Comparison of ENCODE assay signal across 24 mouse cellular contexts in the genomic region with DNA sequence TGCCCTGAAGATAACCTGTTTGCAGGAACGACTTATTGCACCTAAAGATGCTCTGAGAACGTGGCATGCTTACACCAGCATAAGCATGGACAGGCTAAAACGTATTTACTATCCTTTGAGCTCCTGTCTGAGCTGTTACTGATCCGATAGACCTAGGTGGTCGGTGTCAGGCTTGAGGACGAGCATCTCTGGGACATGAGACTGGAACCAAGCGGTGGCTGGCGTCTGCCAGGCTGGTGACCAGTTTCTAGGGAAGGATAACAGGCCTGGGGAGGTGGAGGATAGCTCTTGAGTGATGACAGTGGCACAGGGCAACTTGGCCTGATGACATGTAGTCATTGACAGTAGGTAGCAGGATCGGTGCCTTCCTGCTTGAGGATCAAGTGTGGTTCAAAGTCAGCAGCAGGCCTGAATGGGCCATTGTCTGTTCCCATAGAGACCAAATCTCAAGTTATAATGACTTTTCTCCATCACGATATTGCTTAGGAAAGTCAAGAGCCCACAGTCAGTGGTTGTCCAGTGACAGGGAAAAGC. TPM values are rescaled to one million over a fixed set of nuclear protein-coding genes. Genes with fewer than 3 reads are reported as not detected.
DNase-seq lines count a peak whose midpoint lies in the region; ATAC-seq and TF ChIP-seq lines count a peak whose summit lies in the region.
"Not testable (repeated sequence)": the region's sequence is repeated elsewhere in the genome, so short reads cannot be mapped to it uniquely, and the experiment has no call there.
"Had no signal": no experiment of that assay in that cellular context is flagged by ENCODE, and none has a peak within 500 bp of the region (broad histone marks: within the 10 kb centered on the region; RNA-seq: fewer than 3 reads in every experiment).

No protein-coding gene starts in this region.

- not testable (repeated sequence) for TF ChIP-seq POLR2A in ES-Bruce4 (IDR thresholded peaks at IDR 0.05; ENCODE audit: insufficient read depth, low read length); myocyte (IDR thresholded peaks at IDR 0.05; ENCODE audit: insufficient read length, low read depth)
- TF ChIP-seq POLR2A in MEL (IDR thresholded peaks at IDR 0.05; ENCODE audit: control insufficient read depth in 1 of 2, insufficient read depth in 1 of 2, low read depth in 1 of 2, low read length in 2 of 2, poor library complexity in 1 of 2): peak in 1 of 2 experiments; percentile 58; a peak in 1 of 4 replicates

- TF ChIP-seq EP300 in ES-Bruce4 (IDR thresholded peaks at IDR 0.05; ENCODE audit: insufficient read depth, low read depth, low read length); MEL (IDR thresholded peaks at IDR 0.05; ENCODE audit: low read depth in 1 of 2, low read length in 2 of 2): not testable (repeated sequence)

- H3K36me3 ChIP-seq in C2C12 (ENCODE audit: control insufficient read depth, insufficient read depth): peaks cover 44% of the 10 kb centered on the region
- peaks cover 16% of the 10 kb centered on the region for H3K36me3 ChIP-seq in ES-Bruce4 (ENCODE audit: control insufficient read depth, insufficient read depth, low read length, poor library complexity, severe bottlenecking)
- peaks cover 6 to 17% of the 10 kb centered on the region in 2 experiments for H3K36me3 ChIP-seq in MEL (ENCODE audit: control insufficient read depth in 1 of 2, insufficient read depth in 2 of 2, low read length in 2 of 2)
- H3K36me3 ChIP-seq in embryonic facial prominence, embryonic 10.5 days (replicated peaks): peaks cover 62% of the 10 kb centered on the region
- H3K36me3 ChIP-seq in heart, embryonic 13.5 days: peaks cover 62% of the 10 kb centered on the region
- H3K36me3 ChIP-seq in limb, embryonic 12.5 days: peaks cover 61% of the 10 kb centered on the region
- peaks cover 60% of the 10 kb centered on the region for H3K36me3 ChIP-seq in liver, embryonic 13.5 days
- H3K36me3 ChIP-seq in myocyte (ENCODE audit: control insufficient read depth, insufficient read depth): not testable (repeated sequence)

- not testable (repeated sequence) for TF ChIP-seq RAD21 in MEL (IDR thresholded peaks at IDR 0.05; ENCODE audit: low read depth, low read length)

- H3K79me2 ChIP-seq in C2C12 (ENCODE audit: control insufficient read depth, insufficient read depth): peaks cover 42% of the 10 kb centered on the region
- peaks cover 18% of the 10 kb centered on the region for H3K79me2 ChIP-seq in MEL (ENCODE audit: control insufficient read depth, insufficient read depth, low read length, poor library complexity)
- H3K79me2 ChIP-seq in myocyte (ENCODE audit: control insufficient read depth, insufficient read depth): peaks cover 16% of the 10 kb centered on the region

- not testable (repeated sequence) for H3K9me3 ChIP-seq in ES-Bruce4 (replicated peaks; ENCODE audit: control insufficient read depth, insufficient read depth, low read length, poor library complexity, severe bottlenecking); MEL (replicated peaks; ENCODE audit: insufficient read depth, low read length); embryonic facial prominence, embryonic 10.5 days; heart, embryonic 13.5 days; limb, embryonic 12.5 days; liver, embryonic 13.5 days (replicated peaks)

- peaks cover 24% of the 10 kb centered on the region for H3K79me3 ChIP-seq in C2C12 (ENCODE audit: low read depth)

- H3K4me3 ChIP-seq in C2C12 (ENCODE audit: insufficient read depth, poor library complexity, severe bottlenecking); ES-Bruce4 (ENCODE audit: low read depth, low read length); MEL (ENCODE audit: control insufficient read depth in 1 of 2, insufficient read depth in 1 of 2, low read depth in 2 of 2, low read length in 2 of 2); heart, embryonic 13.5 days; limb, embryonic 12.5 days (replicated peaks); myocyte: not testable (repeated sequence)
- 0 out of 2 replicates have a peak overlapping the region, but pooled peaks have one; percentile 12 for H3K4me3 ChIP-seq in embryonic facial prominence, embryonic 10.5 days
- H3K4me3 ChIP-seq in liver, embryonic 13.5 days (replicated peaks): peak overlapping the region; percentile 93; the same call in 1 of the 2 replicates

- 81% methylated on average over 10 of the region's 10 CpGs for WGBS in embryonic facial prominence, embryonic 10.5 days
- WGBS in heart, embryonic 13.5 days: 68% methylated on average over 10 of the region's 10 CpGs
- 84% methylated on average over 10 of the region's 10 CpGs for WGBS in limb, embryonic 12.5 days
- 66% methylated on average over 10 of the region's 10 CpGs for WGBS in liver, embryonic 13.5 days (ENCODE audit: insufficient replicate concordance)

- H3K27ac ChIP-seq in ES-Bruce4 (ENCODE audit: insufficient read depth, low read length); embryonic facial prominence, embryonic 10.5 days (replicated peaks); heart, embryonic 13.5 days (replicated peaks); limb, embryonic 12.5 days; liver, embryonic 13.5 days: not testable (repeated sequence)
- peak overlapping the region; percentile 9 for H3K27ac ChIP-seq in MEL (ENCODE audit: control insufficient read depth, low read depth, low read length)

- not testable (repeated sequence) for H3K4me1 ChIP-seq in ES-Bruce4 (ENCODE audit: control insufficient read depth, insufficient read depth, low read length)
- peaks cover 0 to 11% of the 10 kb centered on the region in 2 experiments; a peak in 2 of 4 replicates for H3K4me1 ChIP-seq in MEL (ENCODE audit: control insufficient read depth in 1 of 2, insufficient read depth in 2 of 2, low read length in 2 of 2)
- H3K4me1 ChIP-seq in embryonic facial prominence, embryonic 10.5 days: peaks cover 25% of the 10 kb centered on the region
- peaks cover 36% of the 10 kb centered on the region for H3K4me1 ChIP-seq in heart, embryonic 13.5 days
- H3K4me1 ChIP-seq in limb, embryonic 12.5 days (replicated peaks): peaks cover 14% of the 10 kb centered on the region
- H3K4me1 ChIP-seq in liver, embryonic 13.5 days (replicated peaks): peaks cover 38% of the 10 kb centered on the region

- ATAC-seq in heart, embryonic 13.5 days (ENCODE audit: extremely low read depth, insufficient number of reproducible peaks, low FRiP score, low TSS enrichment); limb, embryonic 12.5 days (ENCODE audit: insufficient number of reproducible peaks, insufficient read depth, low FRiP score, low TSS enrichment, low read depth); liver, embryonic 13.5 days (ENCODE audit: low read depth): not testable (repeated sequence)

- not testable (repeated sequence) for H3K4me2 ChIP-seq in heart, embryonic 13.5 days; limb, embryonic 12.5 days; myocyte (ENCODE audit: low read depth)
- peak overlapping the region; percentile 96; the same call in 1 of the 2 replicates for H3K4me2 ChIP-seq in liver, embryonic 13.5 days

- peak overlapping the region; percentile 37 for H3ac ChIP-seq in C2C12 (ENCODE audit: control insufficient read depth, insufficient read length, low read depth)
- not testable (repeated sequence) for H3ac ChIP-seq in myocyte (ENCODE audit: control insufficient read depth, insufficient read length)

- H3K9ac ChIP-seq in ES-Bruce4 (ENCODE audit: low read depth, poor library complexity, severe bottlenecking) (peak overlapping the region; percentile 83; the same call in 1 of the 2 replicates), MEL (ENCODE audit: control insufficient read depth, low read depth, low read length, poor library complexity, severe bottlenecking) (peak overlapping the region; percentile 92)
- H3K9ac ChIP-seq in heart, embryonic 13.5 days: peak overlapping the region; percentile 50; the same call in 1 of the 2 replicates
- 0 out of 2 replicates have a peak overlapping the region, but pooled peaks have one; percentile 40 for H3K9ac ChIP-seq in limb, embryonic 12.5 days (replicated peaks)
- 0 out of 2 replicates have a peak overlapping the region, but pooled peaks have one; percentile 93 for H3K9ac ChIP-seq in liver, embryonic 13.5 days

- not testable (repeated sequence) for H3K27me3 ChIP-seq in C2C12 (ENCODE audit: control insufficient read depth, insufficient read depth, insufficient read length); ES-Bruce4 (ENCODE audit: control insufficient read depth, insufficient read depth, low read length, poor library complexity, severe bottlenecking); MEL (ENCODE audit: control insufficient read depth in 1 of 2, insufficient read depth in 2 of 2, low read length in 2 of 2); embryonic facial prominence, embryonic 10.5 days (replicated peaks; ENCODE audit: low read depth, poor library complexity, severe bottlenecking); heart, embryonic 13.5 days (replicated peaks); limb, embryonic 12.5 days; liver, embryonic 13.5 days; myocyte (ENCODE audit: control insufficient read depth, insufficient read depth, insufficient read length)

- TF ChIP-seq CTCF in C2C12 (IDR thresholded peaks at IDR 0.05; ENCODE audit: control insufficient read depth, insufficient read depth, insufficient read length); ES-Bruce4 (IDR thresholded peaks at IDR 0.05; ENCODE audit: low read depth, low read length); MEL (IDR thresholded peaks at IDR 0.05 in 2 of 3, conservative IDR thresholded peaks at IDR 0.05 in 1 of 3; ENCODE audit: control insufficient read depth in 1 of 3, insufficient read depth in 1 of 3, low read depth in 2 of 3, low read length in 3 of 3, poor library complexity in 1 of 3, severe bottlenecking in 1 of 3): not testable (repeated sequence)

- peak; percentile 41 for DNase-seq in MEL (ENCODE audit: low read depth, low spot score)
- not testable (repeated sequence) for DNase-seq in embryonic facial prominence, embryonic 10.5 days (ENCODE audit: low spot score); liver, embryonic 13.5 days

RNA-seq across cellular contexts. Expression of a gene that starts 1.8 kb away (rescaled TPM):
- polyA plus RNA-seq in C2C12 (2012; fragmentation: generic; extraction: Trizol) (5,244 TPM), ES-Bruce4 (2011; ENCODE audit: insufficient read depth, insufficient read length, low read depth, missing spikeins) (1,612 and 1,632 TPM in 2 replicates), MEL (2012; ENCODE audit: insufficient read depth in 1 of 2, insufficient read length in 2 of 2, low read depth in 1 of 2, low replicate concordance in 2 of 2, missing spikeins in 1 of 2) (1,000 to 10,000 TPM in 1 of 2 experiments, 100 to 1,000 TPM in 1; 995 to 1,182 TPM), myocyte (2012; fragmentation: generic; extraction: Trizol) (3,913 TPM)
- 4,335 and 4,916 TPM in 2 replicates for total RNA-seq in MEL (2012; rRNA removed)
- 569 and 585 TPM in 2 replicates for polyA plus RNA-seq in embryonic facial prominence, embryonic 10.5 days (2016; fragmentation: Nextera tagmentation; extraction: Ambion mirVana)
- 332 and 351 TPM in 2 replicates for polyA plus RNA-seq in heart, embryonic 13.5 days (2015; fragmentation: Nextera tagmentation; extraction: Ambion mirVana)
- polyA plus RNA-seq in limb, embryonic 12.5 days (2016; fragmentation: Nextera tagmentation; extraction: Ambion mirVana): 608 and 631 TPM in 2 replicates
- 525 and 552 TPM in 2 replicates for polyA plus RNA-seq in liver, embryonic 13.5 days (2015; fragmentation: Nextera tagmentation; extraction: Ambion mirVana)

RNA-seq across cellular contexts. Expression of a gene that starts 14.3 kb away (rescaled TPM):
- 7.9 TPM for polyA plus RNA-seq in C2C12 (2012; fragmentation: generic; extraction: Trizol)
- polyA plus RNA-seq in ES-Bruce4 (2011; ENCODE audit: insufficient read depth, insufficient read length, low read depth, missing spikeins): 13.2 and 14.5 TPM in 2 replicates
- 9.3 and 10.7 TPM in 2 replicates for total RNA-seq in MEL (2012; rRNA removed)
- 10 to 100 TPM in 1 of 2 experiments, not detected in 1; 16.7 TPM for polyA plus RNA-seq in MEL (2012; ENCODE audit: insufficient read depth in 1 of 2, insufficient read length in 2 of 2, low read depth in 1 of 2, low replicate concordance in 2 of 2, missing spikeins in 1 of 2)
- 12.7 and 13.2 TPM in 2 replicates for polyA plus RNA-seq in embryonic facial prominence, embryonic 10.5 days (2016; fragmentation: Nextera tagmentation; extraction: Ambion mirVana)
- polyA plus RNA-seq in heart, embryonic 13.5 days (2015; fragmentation: Nextera tagmentation; extraction: Ambion mirVana): 9.0 and 9.3 TPM in 2 replicates
- 20.7 and 23.7 TPM in 2 replicates for polyA plus RNA-seq in limb, embryonic 12.5 days (2016; fragmentation: Nextera tagmentation; extraction: Ambion mirVana)
- polyA plus RNA-seq in liver, embryonic 13.5 days (2015; fragmentation: Nextera tagmentation; extraction: Ambion mirVana): 4.2 and 4.4 TPM in 2 replicates
- 6.8 TPM for polyA plus RNA-seq in myocyte (2012; fragmentation: generic; extraction: Trizol)

RNA-seq across cellular contexts. Expression of a gene that starts 30.7 kb away (rescaled TPM):
- polyA plus RNA-seq in C2C12 (2012; fragmentation: generic; extraction: Trizol) (not detected), ES-Bruce4 (2011; ENCODE audit: insufficient read depth, insufficient read length, low read depth, missing spikeins) (1.7 and 1.8 TPM in 2 replicates), MEL (2012; ENCODE audit: insufficient read depth in 1 of 2, insufficient read length in 2 of 2, low read depth in 1 of 2, low replicate concordance in 2 of 2, missing spikeins in 1 of 2) (not detected), myocyte (2012; fragmentation: generic; extraction: Trizol) (not detected)
- total RNA-seq in MEL (2012; rRNA removed): not detected in 2 replicates
- 0.92 and 1.7 TPM in 2 replicates for polyA plus RNA-seq in embryonic facial prominence, embryonic 10.5 days (2016; fragmentation: Nextera tagmentation; extraction: Ambion mirVana)
- polyA plus RNA-seq in heart, embryonic 13.5 days (2015; fragmentation: Nextera tagmentation; extraction: Ambion mirVana): 0.05 and 0.08 TPM in 2 replicates
- polyA plus RNA-seq in limb, embryonic 12.5 days (2016; fragmentation: Nextera tagmentation; extraction: Ambion mirVana): 0.52 and 0.56 TPM in 2 replicates
- polyA plus RNA-seq in liver, embryonic 13.5 days (2015; fragmentation: Nextera tagmentation; extraction: Ambion mirVana): not detected in 2 replicates
- total RNA-seq: adrenal gland, adult 2 months; adrenal gland, postnatal 14 days; adrenal gland, postnatal 4 days; forebrain, postnatal 0 days; gastrocnemius, adult 2 months; gastrocnemius, postnatal 14 days; gastrocnemius, postnatal 4 days; heart, adult 18-20 months; heart, postnatal 14 days; heart, postnatal 4 days had no signal
- polyA plus RNA-seq: adrenal gland, adult 2 months; cortical plate, adult 2 months; forebrain, embryonic 14.5 days; forebrain, postnatal 0 days; heart, embryonic 12.5 days; hindbrain, embryonic 11.5 days; hindbrain, embryonic 15.5 days; Patski had no signal

RNA-seq across cellular contexts. Expression of a gene that starts 33.4 kb away (rescaled TPM):
- polyA plus RNA-seq in C2C12 (2012; fragmentation: generic; extraction: Trizol) (47.4 TPM), ES-Bruce4 (2011; ENCODE audit: insufficient read depth, insufficient read length, low read depth, missing spikeins) (141 and 145 TPM in 2 replicates), MEL (2012; ENCODE audit: insufficient read depth in 1 of 2, insufficient read length in 2 of 2, low read depth in 1 of 2, low replicate concordance in 2 of 2, missing spikeins in 1 of 2) (10 to 100 TPM in 1 of 2 experiments, not detected in 1; 14.6 TPM), myocyte (2012; fragmentation: generic; extraction: Trizol) (80.8 TPM)
- total RNA-seq in MEL (2012; rRNA removed): 4.5 and 6.1 TPM in 2 replicates
- polyA plus RNA-seq in embryonic facial prominence, embryonic 10.5 days (2016; fragmentation: Nextera tagmentation; extraction: Ambion mirVana): 19.6 and 25.3 TPM in 2 replicates
- 21.6 and 22.5 TPM in 2 replicates for polyA plus RNA-seq in heart, embryonic 13.5 days (2015; fragmentation: Nextera tagmentation; extraction: Ambion mirVana)
- 20.9 and 22.3 TPM in 2 replicates for polyA plus RNA-seq in limb, embryonic 12.5 days (2016; fragmentation: Nextera tagmentation; extraction: Ambion mirVana)
- polyA plus RNA-seq in liver, embryonic 13.5 days (2015; fragmentation: Nextera tagmentation; extraction: Ambion mirVana): 1.5 and 1.9 TPM in 2 replicates

Comparison
In these comparisons a context has a peak if more than half of its experiments do, and no peak if none do; other contexts are left out.
1. H3K9ac ChIP-seq: peak in every context shown above with its lines; median percentile 93 in liver, embryonic 13.5 days; 92 in MEL; 83 in ES-Bruce4; 50 in heart, embryonic 13.5 days; 40 in limb, embryonic 12.5 days.